Mouse (Mus musculus) natural killer cell, adult 2 months (primary cell): ENCODE data around the gene Olfr1513.
"Not testable (repeated sequence)": the region's sequence is repeated elsewhere in the genome, so short reads cannot be mapped to it uniquely, and the experiment has no call there.

Experiments used
- DNase-seq, 2 experiments: peaks; one replicate each; pipeline ENCODE4 v3.0.0; 2022; ENCODE audit warnings: low spot score in 2 of 2

Gene Olfr1513

GRCm38 (mm10) chr14:52356308-52356707 lies at the start of gene Olfr1513:
Olfr1513 (minus strand) TSS chr14:52356408.
- DNase-seq, result no peak

- no peak for DNase-seq
Measured at GRCm38 (mm10) chr14:52397279-52397678, 41.1 kb upstream of the Olfr1513 start, which contains the start of gene Olfr1511. Olfr1511 (minus strand) TSS chr14:52397379.

GRCm38 (mm10) chr14:52390084-52390848 lies 34.1 kb upstream of the Olfr1513 start:
- DNase-seq, result not testable (repeated sequence)

- DNase-seq, result no peak
Measured at GRCm38 (mm10) chr14:52379068-52379467, 22.9 kb upstream of the Olfr1513 start, which contains the start of gene Olfr1512. Olfr1512 (minus strand) TSS chr14:52379168.

DNA sequence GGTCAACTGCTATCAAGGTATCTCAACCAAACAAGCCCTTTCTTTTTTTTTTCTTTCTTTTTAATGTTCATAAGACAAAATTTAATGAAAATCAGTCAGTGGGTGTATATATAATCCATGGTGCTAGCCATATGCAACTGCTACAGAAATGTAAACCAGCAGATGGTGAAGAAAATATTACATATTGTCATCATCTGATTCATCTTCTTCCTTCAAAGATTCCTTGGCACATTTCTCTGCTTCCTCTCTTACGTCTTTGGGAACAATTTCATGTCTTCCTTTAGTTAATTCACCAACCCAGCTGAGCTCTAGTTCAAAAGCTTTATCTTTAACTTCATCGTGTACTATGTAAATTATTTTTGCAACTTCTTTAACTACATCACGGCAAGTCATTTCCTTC lies 12.5 kb upstream of the Olfr1513 start:
- DNase-seq, result no peak

- no peak for DNase-seq
Measured at GRCm38 (mm10) chr14:52339512-52339852, 16.7 kb downstream of the Olfr1513 start.

DNA sequence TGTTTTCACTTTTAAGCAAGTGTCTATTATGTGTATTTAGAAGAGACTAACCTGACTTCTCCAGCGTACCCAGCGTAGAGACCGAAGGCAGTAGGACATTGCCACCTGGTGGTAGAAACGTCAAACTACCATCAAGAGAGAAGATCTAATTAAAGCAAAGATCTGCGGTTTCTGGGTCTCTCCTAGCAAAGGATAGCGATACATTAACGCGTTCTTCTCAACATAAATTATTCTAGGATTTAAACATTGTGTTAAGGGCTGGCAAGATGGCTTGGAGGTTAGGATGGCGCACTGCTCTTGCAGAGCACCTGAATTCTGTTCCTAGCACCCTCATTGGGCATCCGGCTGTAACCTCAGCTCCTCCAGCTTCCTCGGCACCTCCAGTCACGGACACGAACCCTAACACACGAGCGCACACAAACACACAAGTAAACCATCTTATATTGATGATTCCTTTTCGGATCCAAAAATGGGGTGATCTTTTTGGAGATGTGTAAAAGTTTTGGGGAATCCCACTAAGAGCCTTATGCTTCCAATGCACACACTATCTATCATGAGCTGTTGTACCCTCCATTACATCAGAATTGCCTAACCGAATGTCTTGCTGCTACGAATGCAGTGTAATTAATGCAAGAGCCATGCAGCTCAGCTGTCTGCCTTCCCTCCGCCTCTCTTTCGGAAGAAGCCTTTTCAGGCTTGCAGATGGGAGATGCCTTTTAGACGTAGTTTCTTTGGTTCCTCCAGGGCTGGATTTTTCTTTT lies 17.3 kb downstream of the Olfr1513 start:
- peak; percentile 43 to 60 for DNase-seq

GRCm38 (mm10) chr14:52332171-52332570 lies 24.0 kb downstream of the Olfr1513 start:
- DNase-seq, result no peak

DNA sequence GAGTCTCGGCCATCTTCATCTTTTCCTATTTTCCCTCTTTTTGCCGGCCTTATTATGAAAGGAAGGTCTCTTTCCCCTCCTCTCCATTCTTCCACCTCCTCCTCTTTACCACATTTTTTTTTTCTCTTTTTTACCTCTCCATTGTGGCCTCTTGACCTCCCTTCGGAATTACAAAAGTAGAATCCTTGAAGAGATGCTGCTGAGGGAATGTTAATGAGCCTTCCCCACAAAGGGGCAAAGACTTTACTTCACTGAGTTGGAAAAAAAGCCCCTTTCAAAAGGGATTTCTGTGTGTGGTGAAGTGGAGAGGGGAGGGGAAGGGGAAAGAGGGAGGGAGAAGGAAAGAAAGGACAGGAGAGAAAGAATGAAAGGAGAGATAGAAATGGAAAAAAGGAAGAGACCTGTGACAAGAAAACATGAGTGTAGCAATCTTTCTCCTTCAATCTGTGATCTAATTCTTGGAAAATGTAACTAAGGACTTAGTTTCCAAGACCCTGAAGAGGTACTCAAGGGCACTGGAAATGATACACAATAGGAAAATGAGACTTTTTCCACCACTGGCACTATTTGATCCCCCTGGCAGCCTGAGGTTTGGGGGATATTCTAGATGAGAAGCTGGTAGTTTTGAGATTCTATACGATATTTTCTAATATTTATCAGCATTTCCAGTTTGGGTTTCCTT lies 25.0 kb downstream of the Olfr1513 start:
- no peak for DNase-seq

DNA sequence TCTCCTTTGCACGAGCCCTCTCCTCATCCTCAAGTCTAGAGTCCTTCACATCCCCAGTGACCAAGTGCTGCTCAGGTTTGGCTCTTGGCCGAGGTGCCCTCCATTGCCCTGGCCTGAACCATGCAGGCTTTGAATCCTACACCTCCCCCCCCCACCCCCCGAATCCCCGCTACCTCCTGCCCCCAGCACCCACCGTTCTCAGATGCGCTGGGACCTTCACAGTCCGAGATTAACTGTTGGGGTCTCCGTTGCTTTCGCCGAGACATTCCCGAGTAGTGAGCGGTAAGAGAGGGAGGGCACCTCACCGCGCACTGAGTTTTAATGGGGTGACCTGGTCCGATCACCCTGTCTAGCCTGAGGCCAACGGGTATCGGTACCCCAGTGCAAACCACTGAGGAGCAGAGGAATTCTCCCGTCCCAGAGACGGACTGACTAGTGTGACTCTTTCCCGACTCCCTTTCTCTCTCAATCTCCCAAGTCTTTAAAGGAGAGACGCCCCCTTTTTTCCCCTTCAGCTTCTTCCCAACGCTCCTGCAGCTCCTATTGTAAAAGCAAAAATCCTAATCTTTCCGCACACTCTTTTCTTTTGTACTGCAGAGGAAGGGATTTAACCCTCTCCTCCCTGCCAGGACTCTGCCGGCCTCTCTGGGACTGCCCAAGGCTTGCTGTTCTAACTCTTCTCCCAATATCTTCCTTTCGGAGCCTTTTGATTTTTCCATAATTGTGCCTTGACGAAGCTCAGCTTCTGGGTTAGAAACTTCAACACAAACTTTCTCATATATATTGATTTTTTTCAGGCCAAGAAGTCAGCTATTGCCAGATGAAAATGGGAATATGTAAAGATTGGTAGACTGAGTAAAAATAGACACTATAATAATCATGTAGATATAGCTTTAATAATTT lies 28.0 kb downstream of the Olfr1513 start, which contains the start of gene Sall2:
Sall2 (minus strand) TSS at position 853 of the 903 bp plus-strand sequence.
- no peak for DNase-seq

DNA sequence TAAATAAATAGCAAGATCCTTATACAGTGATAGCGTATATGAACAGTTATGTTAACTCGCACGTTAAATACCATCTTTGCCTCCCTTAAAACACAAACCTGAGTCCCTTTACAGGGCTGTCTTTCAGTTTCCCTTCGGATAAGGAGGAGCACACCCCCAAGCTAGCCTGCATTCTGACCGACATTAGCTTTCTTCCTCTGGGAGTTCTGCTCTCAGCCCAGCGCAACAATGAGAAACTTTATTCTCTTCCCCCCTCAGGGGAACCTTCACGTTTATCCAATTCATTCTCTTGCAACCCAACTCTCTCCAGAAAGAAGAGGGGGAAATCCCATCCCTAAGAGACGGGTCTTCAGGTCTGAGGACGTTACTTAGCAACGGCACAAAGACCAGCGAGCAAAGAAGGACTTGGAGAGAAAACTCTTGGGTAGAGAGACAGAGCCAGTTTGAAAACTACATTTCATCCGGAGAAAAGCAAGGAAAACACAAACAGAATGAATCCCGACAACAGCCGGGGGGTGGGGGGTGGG lies 28.8 kb downstream of the Olfr1513 start:
- DNase-seq, result no peak

DNA sequence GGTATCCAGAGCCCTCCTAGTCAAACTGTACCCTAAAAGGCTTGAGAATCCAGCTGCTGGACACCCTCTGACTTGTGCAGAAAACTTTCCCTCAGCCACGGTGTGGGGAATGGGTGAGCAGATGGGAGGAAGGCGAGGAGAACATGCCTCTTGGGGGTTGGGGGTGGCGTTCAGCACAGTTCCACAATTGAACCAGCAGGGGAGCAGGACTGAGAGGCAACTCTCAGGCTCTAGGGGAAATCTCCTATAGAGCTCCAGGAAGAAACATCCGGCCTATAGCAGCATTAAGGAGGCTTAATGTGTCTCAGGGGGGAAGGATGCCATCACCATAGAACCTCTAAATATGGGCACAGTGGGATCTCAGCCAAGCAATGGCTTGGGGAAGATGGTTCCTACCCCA lies 30.3 kb downstream of the Olfr1513 start:
- no peak for DNase-seq

DNA sequence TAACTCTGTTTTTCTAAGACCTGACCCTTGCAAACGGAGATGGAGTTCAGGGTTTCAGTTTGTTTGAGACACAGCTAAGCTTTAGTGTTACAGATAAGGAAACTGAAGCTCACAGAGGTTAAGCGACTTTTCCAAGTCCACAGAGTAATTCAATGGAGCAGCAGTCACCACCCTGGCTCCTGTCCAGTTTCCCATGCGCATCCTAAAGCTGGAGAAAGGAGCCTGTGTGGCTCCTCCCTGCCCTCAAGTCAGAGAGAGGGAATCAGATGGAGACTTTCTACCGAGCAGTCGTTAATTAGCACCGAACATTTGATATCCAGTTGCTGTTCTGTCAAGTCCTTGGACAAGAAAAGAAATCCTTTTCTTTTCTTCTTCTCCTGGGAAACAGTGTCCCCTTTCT lies 36.8 kb downstream of the Olfr1513 start:
- no peak for DNase-seq

DNA sequence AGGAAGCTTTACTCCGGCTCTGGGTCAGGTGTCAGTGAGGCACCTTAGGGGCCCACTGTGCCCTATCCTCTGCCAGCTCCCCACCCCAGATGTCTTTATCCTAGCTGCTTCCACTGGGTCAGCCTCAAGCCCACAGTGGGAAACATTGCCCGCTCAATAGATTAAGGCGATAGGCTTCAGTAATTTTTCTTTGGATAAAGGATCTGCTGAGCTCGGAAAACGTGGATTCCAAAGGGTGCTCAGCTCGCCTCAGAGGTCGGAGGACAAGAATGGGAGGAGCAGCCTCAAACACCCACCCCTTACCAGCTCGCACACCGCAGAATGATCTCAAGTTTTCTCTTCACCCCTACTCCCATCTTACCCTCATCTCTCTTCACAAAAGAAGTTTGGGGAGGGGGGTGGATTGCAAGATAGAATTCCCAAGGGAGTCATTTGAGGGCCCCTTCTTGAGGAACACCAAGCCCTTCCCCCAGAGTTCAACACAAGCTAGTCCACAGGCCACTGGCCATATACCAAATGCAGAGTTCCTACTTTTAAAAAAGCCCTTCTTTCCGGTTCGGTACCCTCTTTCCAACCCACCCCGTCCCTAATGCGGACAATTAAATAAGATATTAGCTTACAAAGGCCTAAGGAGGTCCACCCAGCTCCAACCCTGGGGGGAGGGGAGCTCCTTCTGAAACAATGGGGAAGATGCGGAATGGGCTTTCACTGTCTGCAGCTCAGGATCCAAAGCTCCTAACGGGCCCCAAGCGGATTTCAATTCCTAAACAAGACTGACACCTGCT lies 39.6 kb downstream of the Olfr1513 start:
- no peak for DNase-seq

GRCm38 (mm10) chr14:52315792-52316440 lies 40.3 kb downstream of the Olfr1513 start:
- DNase-seq, result no peak

GRCm38 (mm10) chr14:52315283-52315780 lies 40.9 kb downstream of the Olfr1513 start:
- no peak for DNase-seq

GRCm38 (mm10) chr14:52314808-52315150 lies 41.4 kb downstream of the Olfr1513 start:
- DNase-seq, result no peak

DNA sequence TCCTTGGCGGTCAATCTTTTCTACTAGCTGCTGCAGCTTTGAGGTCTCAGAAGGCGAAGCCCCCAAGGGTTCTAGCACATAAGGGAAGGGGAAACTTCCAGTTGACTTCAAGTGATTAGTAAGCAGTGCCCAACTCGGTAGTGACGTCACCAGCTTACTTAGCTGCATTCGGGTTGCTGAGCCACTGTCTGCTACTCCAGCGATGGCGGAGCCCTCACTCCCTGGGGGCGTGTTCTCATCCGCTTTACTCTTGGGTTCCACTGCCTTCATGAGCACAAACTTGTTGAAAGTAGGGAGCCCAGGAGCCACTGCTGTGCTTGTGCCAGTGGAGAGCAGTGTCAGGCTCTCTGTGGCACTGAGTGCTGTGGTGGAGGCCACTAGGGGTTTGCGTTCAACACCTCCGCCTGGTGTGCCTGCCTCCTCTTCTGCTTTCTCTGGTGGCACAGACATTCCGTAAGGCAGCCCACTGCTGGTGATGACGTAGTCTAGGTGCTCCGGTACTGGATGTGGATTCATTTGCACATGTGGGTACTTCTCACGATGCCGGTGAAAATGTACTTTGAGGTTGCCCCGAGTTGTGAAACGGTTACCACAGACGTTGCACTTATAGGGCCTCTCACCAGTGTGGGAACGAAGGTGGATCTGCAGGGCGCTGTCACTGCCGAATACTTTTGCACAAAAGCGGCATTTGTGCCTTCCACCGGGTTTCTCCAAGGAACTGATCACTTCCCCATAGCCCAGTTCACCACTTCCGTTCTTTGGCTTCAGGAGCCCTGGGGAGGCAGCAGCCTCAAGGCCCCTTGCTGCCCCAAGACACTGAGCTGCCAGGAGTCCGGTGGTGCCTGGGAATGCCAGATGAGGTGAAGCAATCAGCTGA lies 42.0 kb downstream of the Olfr1513 start:
- no peak for DNase-seq

- no peak for DNase-seq
Measured at GRCm38 (mm10) chr14:52310906-52311305, 45.3 kb downstream of the Olfr1513 start.
